Mouse (Mus musculus): ENCODE data around the gene Tdrkh.
A peak's percentile ranks its signal among the peaks of the same experiment; 100 is the strongest.

The Tdrkh gene

GRCm38 (mm10) chr3:94465632-94466430, 52.8 kb downstream of the Tdrkh start:
- no peak for DNase-seq

- DNase-seq: no peak
Observed at GRCm38 (mm10) chr3:94468931-94469330, 55.9 kb downstream of the Tdrkh start.

- peak; percentile 61 for DNase-seq
Observed at GRCm38 (mm10) chr3:94472447-94473114, 59.5 kb downstream of the Tdrkh start.

GRCm38 (mm10) chr3:94473115-94473505, 60.0 kb downstream of the Tdrkh start:
- no peak for DNase-seq

- DNase-seq: no peak
Observed at GRCm38 (mm10) chr3:94473567-94474232, 60.6 kb downstream of the Tdrkh start.

- no peak for DNase-seq
Observed at GRCm38 (mm10) chr3:94476301-94477035, 63.4 kb downstream of the Tdrkh start.

DNA sequence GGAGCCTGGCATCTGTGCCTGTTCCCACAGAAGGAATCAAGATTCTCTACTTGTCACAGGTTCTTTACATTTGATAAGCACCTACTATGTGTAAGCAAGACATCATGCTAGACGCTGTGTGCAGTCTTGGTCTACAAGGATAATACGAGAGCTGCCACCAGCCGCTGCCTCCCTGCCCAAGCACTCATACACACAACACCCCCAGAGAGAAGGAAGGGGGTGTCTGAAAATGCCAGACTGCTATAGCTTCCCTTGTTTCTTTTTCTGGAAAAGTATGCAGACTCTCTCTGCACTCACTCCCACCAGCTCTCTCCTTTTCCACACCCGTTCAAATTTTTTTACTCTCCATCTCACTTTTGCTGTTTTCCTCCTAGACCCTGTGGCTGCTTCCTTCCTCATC, 64.4 kb downstream of the Tdrkh start:
- no peak for DNase-seq

DNA sequence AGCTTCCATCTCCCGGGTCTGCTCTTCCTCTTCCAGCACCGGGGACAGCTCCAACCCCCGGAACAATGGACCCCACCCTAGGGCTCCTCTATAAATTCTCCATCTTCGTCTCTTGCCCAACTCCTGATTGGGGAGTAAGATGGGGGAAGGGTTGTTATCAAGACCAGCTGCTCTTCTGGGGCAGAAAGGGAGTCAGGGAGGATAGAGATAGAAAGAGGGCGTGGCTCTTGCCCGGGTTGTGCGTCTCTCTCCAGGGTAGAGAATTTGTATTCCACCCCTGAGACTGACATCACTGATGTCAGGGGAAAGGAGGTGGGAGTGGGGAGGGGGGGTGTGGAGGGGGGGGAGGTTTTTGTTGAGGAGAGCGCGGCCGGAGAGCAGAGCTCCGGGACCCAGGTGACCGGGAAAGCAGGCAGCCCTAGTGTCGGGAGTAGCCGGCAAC, 64.9 kb downstream of the Tdrkh start, which contains the start of gene Celf3:
TSS of gene Celf3 (plus strand) at position 315 of the 442 bp plus-strand sequence.
- DNase-seq: no peak

DNA sequence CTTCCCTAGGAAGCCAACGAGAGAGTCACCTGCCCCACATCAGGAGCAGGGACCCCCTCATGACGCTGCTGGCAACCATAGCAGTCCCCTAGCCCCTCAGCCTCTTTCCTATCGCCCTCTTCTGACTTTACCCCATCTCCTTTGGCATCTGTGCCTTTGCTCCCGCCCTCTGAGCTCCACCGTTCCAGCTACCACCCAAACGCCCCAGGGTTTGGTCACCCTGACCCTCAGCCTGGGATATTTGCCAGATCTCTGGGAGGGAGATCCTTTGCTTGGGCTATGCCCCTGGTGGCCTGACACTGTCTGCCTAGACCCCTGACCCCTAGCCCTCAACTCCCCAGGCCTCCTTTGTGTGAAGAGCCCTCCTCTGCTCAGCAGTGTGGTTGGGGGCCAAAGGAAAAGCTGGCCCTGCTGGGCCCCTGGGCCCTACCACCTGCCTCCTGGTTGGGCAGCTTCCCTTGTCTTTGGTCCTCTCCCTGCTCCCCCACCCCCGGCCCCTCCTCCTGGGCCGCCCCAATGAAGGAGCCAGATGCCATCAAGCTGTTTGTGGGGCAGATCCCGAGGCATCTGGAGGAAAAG, 65.6 kb downstream of the Tdrkh start:
- DNase-seq: no peak

GRCm38 (mm10) chr3:94479564-94479963, 66.5 kb downstream of the Tdrkh start:
- peak; percentile 32 for DNase-seq

GRCm38 (mm10) chr3:94480291-94480884, 67.3 kb downstream of the Tdrkh start, which contains the start of gene Riiad1:
TSS of gene Riiad1 (minus strand) at chr3:94480341.
- DNase-seq: no peak

GRCm38 (mm10) chr3:94481429-94481828, 68.4 kb downstream of the Tdrkh start:
- no peak for DNase-seq

DNA sequence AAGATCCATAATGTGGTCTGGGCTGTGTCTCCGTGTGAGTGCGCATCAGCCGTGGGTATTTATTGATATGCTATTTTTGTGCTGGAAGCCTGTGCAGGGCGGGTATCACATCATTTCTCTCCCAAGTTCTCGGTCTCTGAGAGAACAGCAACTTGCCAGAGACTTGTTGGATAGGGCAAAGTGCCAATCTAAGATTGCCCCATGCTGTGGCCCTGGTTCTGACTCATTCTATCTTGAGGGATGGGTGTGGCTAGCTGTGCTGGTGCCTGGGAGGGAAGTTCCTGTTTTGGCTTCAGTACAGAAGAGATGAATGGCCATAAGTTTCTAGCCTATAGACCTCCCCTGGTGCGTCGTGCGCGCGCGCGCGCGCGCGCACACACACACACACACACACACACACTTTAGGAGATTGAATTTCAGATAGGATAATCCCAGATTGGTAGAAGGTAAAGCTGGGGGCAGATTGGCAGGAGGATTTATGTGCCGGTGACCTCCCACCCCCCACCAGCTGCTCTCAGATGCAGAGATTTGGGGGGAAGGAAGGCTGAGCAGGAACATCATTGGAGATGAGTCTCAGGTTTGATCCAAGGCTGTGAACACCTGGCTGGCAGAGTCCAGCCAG, 69.8 kb downstream of the Tdrkh start:
- DNase-seq: peak; percentile 50

DNA sequence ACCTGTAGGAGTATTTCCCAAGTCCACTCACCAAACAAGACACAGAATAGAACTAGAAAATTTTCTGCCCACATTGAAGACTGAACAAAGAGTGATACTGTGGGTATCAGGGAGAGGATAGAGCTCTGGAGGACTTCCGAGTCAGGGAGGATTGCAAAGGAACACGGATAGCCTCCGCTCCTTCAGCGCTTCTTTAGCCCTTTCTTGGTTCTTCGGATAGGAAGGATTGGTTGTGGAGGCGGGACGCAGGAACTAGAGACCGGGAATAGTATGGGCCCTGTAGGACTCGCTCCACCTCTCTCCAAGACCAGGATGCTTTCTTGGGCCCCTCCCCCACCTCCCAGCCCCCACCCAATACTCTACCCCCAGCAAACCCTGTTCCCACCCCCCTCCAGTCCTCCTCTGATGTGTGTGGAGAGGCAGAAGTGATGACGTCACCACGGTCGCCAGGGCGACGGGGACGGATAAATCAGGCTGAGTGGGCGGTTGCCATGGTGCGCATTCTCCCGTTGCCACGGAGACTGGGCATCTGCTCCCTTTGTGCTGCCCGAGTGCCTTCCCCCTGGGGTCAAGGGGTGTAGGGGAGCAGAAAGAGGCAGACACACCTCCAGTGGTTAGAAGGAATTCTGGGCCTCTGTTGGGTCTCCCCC, 70.8 kb downstream of the Tdrkh start:
- DNase-seq: peak; percentile 28
